Mouse (Mus musculus) heart, embryonic 10.5 days (tissue): Measurements from ENCODE around the gene Cyp11a1. TPM values are rescaled to one million over a fixed set of nuclear protein-coding genes. Genes with fewer than 3 reads are reported as not detected.

Source experiments
- DNase-seq: peaks from one replicate; pipeline ENCODE4 v3.0.0-alpha.2; 2017; ENCODE audit warnings: low spot score
- H3K27ac ChIP-seq: fragments of 300-500 bp; sonication (generic); 2 replicates; pipeline ENCODE4 v1.5.1; 2016; ENCODE audit warnings: mild to moderate bottlenecking
- H3K27me3 ChIP-seq: fragments of 300-500 bp; sonication (generic); 2 replicates; pipeline ENCODE4 v1.6.1; 2016; ENCODE audit warnings: mild to moderate bottlenecking; ENCODE audit not compliant: poor library complexity, insufficient read depth, severe bottlenecking
- H3K36me3 ChIP-seq: fragments of 300-500 bp; sonication (generic); 2 replicates; pipeline ENCODE4 v1.6.1; 2016; ENCODE audit warnings: mild to moderate bottlenecking, moderate library complexity
- H3K4me1 ChIP-seq: fragments of 300-500 bp; sonication (generic); 2 replicates; pipeline ENCODE4 v1.6.1; 2016; ENCODE audit warnings: mild to moderate bottlenecking
- H3K4me3 ChIP-seq: fragments of 300-500 bp; sonication (generic); 2 replicates; pipeline ENCODE4 v1.5.1; 2016; ENCODE audit warnings: mild to moderate bottlenecking, moderate library complexity
- H3K9me3 ChIP-seq: fragments of 300-500 bp; sonication (generic); 2 replicates; pipeline ENCODE4 v1.6.1; 2016; ENCODE audit warnings: mild to moderate bottlenecking, moderate library complexity
- WGBS: fragments of 180-500 bp; shearing (Covaris S2); methylation state at CpG from one replicate; pipeline ENCODE4 v1.1.7; 2016; 5-methylcytosine and 5-hydroxymethylcytosine counted together
- polyA plus RNA-seq: library from polyadenylated mRNA; unstranded; fragments of >200 nt; fragmentation: Nextera tagmentation; extraction: Ambion mirVana; gene quantifications from 2 replicates; pipeline ENCODE4 v1.2.1, GENCODE M21; 2016

Cyp11a1 gene
- polyA plus RNA-seq, 1 experiment from 2014 or later = 0.10 TPM

DNA sequence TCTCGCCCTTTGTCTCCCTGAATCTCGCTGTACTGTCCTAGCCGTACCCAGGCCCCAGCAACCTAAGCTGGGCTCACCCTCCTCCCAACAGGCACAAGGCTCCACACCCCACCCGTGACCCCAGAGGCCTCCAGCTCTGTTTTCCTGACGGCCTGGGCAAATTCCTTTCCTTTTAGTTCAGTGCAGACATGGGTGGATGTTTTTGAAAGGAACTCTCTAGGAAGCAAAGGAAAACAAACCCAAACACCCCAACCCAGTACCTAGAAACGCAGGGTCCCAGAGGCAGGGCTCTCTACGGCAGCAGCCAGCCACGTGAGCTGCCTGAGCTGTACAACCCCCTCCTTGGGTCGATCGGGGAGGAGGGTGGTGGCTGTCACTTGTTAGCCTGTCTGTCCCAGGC, 36.2 kb downstream of the Cyp11a1 start:
- no peaks in the 10 kb centered on the region for H3K9me3 ChIP-seq
- WGBS = 31% methylated on average over 10 of the region's 10 CpGs
- no peak for DNase-seq
- no peaks in the 10 kb centered on the region for H3K36me3 ChIP-seq
- H3K27me3 ChIP-seq = peaks cover 52% of the 10 kb centered on the region
- H3K4me1 ChIP-seq = peaks cover 59% of the 10 kb centered on the region
- H3K27ac ChIP-seq = peak overlapping the region; percentile 57; the same call in 1 of the 2 replicates
- no peak overlapping the region for H3K4me3 ChIP-seq

DNA sequence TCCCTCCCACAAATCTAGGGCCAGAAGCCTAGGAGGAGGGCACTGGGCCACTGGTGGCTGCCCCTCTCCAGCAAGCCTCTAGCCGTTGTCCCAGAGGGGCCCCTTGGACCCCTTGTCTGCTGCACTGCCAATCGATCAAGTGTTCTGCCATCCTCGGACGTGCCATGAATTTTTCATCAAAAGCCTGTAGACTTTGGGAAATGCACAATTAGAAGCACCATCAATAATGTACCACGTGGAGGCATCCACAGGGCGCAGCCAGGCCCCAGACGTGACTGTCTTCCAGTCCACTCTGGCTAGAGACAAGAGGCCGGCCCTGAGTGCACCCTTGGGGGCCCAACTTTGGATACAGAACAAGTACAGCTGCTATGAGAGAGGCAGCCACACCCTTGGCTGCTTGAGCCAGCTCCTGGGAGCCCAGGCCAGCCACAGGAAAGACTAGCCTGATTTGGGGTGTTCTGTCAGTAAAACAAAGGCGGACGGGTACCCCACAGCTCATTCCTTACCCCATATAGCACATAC, 37.3 kb downstream of the Cyp11a1 start:
- DNase-seq = no peak
- H3K9me3 ChIP-seq = no peaks in the 10 kb centered on the region
- H3K4me1 ChIP-seq = peaks cover 70% of the 10 kb centered on the region
- H3K27me3 ChIP-seq = peaks cover 51% of the 10 kb centered on the region
- H3K36me3 ChIP-seq = no peaks in the 10 kb centered on the region
- H3K4me3 ChIP-seq = no peak overlapping the region
- no peak overlapping the region for H3K27ac ChIP-seq
- WGBS = 78% methylated on average over 10 of the region's 10 CpGs

DNA sequence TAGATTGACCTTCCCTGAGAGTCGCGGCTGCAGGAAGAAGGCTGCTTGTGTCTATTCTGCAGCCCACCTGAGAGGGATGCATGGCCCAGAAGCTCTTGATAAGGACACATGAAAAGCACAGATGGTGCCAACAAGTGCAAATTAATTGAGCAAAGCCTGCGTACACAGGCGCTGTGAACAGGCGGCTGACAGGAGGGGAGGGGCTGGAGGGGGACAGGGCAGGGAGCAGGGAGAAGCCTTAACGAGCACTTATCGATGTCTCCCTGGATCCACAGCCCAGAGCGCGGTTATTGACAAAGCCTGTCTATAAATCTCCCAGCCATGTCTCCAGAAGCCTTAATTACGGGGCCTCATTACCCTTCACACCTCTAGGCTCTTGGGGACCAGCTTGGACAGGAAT, 38.6 kb downstream of the Cyp11a1 start:
- no peaks in the 10 kb centered on the region for H3K9me3 ChIP-seq
- H3K4me1 ChIP-seq = peaks cover 77% of the 10 kb centered on the region
- WGBS = 33% methylated on average over 10 of the region's 10 CpGs
- no peak overlapping the region for H3K4me3 ChIP-seq
- no peak for DNase-seq
- H3K27ac ChIP-seq = no peak overlapping the region
- peaks cover 43% of the 10 kb centered on the region for H3K27me3 ChIP-seq
- H3K36me3 ChIP-seq = no peaks in the 10 kb centered on the region

DNA sequence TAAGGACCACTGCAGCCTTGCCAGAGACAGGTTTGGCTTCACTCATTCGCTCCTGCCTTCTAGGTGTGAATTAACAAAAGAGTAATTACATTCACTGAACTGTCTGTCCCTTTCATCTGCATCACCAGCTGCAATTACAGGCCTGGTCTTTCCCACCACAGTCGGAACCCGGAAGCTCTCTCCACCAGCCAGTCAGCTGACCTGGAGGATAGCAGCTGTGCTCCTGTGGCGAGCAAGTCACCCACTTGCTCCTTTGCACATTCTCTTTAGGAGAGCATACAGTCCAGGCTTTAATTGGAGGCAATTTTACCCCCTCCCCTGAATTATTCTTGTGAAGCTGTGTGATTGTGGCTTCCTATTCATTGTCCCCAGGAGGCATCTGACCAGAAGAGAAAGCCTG, 39.4 kb downstream of the Cyp11a1 start:
- DNase-seq = no peak
- 40% methylated on average over 4 of the region's 4 CpGs for WGBS
- no peak overlapping the region for H3K4me3 ChIP-seq
- H3K27ac ChIP-seq = no peak overlapping the region
- H3K27me3 ChIP-seq = peaks cover 51% of the 10 kb centered on the region
- H3K36me3 ChIP-seq = no peaks in the 10 kb centered on the region
- H3K9me3 ChIP-seq = no peaks in the 10 kb centered on the region
- peaks cover 75% of the 10 kb centered on the region for H3K4me1 ChIP-seq

DNA sequence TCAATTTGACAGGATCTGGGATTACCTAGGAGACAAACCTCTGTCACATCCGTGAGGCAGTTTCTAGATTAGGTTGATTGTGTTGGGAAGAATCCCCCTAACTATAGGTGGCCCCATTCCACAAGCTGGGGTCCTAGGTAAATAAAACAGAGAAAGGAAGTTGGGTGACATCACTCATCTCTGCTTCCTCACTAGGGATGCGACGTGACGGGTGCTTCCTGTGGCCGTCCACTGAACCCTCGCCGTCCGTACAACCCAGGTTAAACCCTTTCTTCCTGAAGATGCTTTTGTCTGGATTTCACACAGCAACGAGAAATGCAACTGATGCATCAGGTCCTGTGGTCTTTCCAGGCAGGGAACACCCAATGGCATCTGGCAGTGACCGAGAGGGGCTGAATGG, 40.9 kb downstream of the Cyp11a1 start:
- H3K9me3 ChIP-seq = no peaks in the 10 kb centered on the region
- H3K4me1 ChIP-seq = peaks cover 69% of the 10 kb centered on the region
- H3K27ac ChIP-seq = no peak overlapping the region
- no peaks in the 10 kb centered on the region for H3K36me3 ChIP-seq
- H3K4me3 ChIP-seq = no peak overlapping the region
- no peak for DNase-seq
- WGBS = 66% methylated on average over 10 of the region's 10 CpGs
- H3K27me3 ChIP-seq = peaks cover 63% of the 10 kb centered on the region

GRCm38 (mm10) chr9:58048621-58049020, 42.4 kb downstream of the Cyp11a1 start:
- Histone ChIP-seq H3K4me3 (no peak overlapping the region), H3K4me1 (peaks cover 69% of the 10 kb centered on the region), H3K27me3 (peaks cover 59% of the 10 kb centered on the region), H3K9me3 (no peaks in the 10 kb centered on the region), H3K27ac (no peak overlapping the region), H3K36me3 (no peaks in the 10 kb centered on the region)
- WGBS = 19% methylated on average over 6 of the region's 6 CpGs
- DNase-seq = no peak

DNA sequence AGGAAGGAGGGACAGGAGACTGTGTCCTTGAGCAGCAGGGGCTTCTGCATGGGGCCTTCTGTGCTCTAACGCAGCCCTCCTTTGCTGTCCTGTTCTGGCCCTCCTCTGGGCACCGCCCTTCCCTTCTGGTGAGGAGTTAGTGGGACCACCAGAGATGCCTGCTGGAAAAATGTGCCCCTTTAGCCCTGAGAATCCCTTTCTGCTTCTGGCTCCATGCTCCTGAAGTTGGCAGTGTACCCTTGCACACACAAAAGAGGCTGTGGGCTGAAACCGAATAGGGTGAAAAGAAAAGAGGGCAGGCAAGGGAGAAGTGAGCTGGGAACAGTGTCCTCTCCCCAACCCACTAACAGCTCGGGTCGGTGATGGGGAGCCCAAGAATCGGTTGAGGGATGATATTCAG, 43.0 kb downstream of the Cyp11a1 start:
- Histone ChIP-seq H3K9me3 (no peaks in the 10 kb centered on the region), H3K27me3 (peaks cover 58% of the 10 kb centered on the region), H3K36me3 (no peaks in the 10 kb centered on the region), H3K4me3 (no peak overlapping the region), H3K27ac (no peak overlapping the region), H3K4me1 (peaks cover 72% of the 10 kb centered on the region)
- 52% methylated on average over 6 of the region's 6 CpGs for WGBS
- DNase-seq = no peak

DNA sequence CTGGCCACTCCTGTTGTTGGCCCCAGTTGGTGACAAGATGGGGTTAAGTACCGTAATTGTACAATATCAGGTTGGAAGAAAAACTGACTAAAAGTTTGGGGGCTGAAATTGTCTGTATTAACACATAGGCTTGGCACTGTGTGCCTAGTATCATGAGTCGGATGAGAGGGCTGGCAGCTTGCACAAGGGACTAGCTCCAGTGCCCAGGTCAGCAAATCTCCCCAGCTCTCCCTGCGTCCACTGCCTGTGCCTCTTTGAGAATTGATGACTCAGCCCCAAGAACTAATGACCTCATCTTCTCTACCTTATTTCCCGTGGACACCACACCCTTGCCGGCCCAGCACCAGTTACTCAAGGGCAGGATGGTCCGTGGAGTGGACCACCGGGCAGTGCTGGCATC, 43.6 kb downstream of the Cyp11a1 start:
- H3K27me3 ChIP-seq = peaks cover 63% of the 10 kb centered on the region
- 60% methylated on average over 7 of the region's 7 CpGs for WGBS
- H3K36me3 ChIP-seq = no peaks in the 10 kb centered on the region
- H3K4me3 ChIP-seq = no peak overlapping the region
- H3K27ac ChIP-seq = no peak overlapping the region
- DNase-seq = no peak
- H3K4me1 ChIP-seq = peaks cover 66% of the 10 kb centered on the region
- H3K9me3 ChIP-seq = no peaks in the 10 kb centered on the region

- H3K4me1 ChIP-seq = peaks cover 62% of the 10 kb centered on the region
- H3K9me3 ChIP-seq = no peaks in the 10 kb centered on the region
- no peaks in the 10 kb centered on the region for H3K36me3 ChIP-seq
- WGBS = 30% methylated on average over 5 of the region's 5 CpGs
- H3K27ac ChIP-seq = no peak overlapping the region
- peaks cover 67% of the 10 kb centered on the region for H3K27me3 ChIP-seq
- no peak for DNase-seq
- H3K4me3 ChIP-seq = no peak overlapping the region
Measured at GRCm38 (mm10) chr9:58051937-58052336, 45.7 kb downstream of the Cyp11a1 start.

DNA sequence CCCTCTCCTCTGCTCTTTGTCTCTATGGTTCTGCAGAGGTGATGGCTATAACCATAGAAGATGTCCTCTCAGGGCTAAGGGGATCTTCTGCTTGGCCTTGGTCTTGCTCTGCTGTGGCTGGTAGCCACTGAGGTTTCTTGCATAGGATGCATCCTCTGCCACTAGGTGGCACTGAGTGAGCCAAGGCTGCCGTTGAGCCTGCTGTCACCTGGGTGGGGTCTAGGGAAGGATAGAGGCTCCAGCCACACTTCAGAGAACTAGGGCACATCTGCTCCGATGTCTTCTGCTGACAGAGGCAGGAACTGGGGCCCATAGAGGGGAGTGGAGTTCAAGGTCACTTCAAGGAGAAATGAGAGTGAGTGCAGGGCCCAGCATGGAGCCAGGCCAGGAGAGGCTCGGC, 46.9 kb downstream of the Cyp11a1 start:
- Histone ChIP-seq H3K9me3 (no peaks in the 10 kb centered on the region), H3K27ac (peak overlapping the region; percentile 5; the same call in 1 of the 2 replicates), H3K4me1 (peaks cover 52% of the 10 kb centered on the region), H3K27me3 (peaks cover 62% of the 10 kb centered on the region), H3K36me3 (no peaks in the 10 kb centered on the region), H3K4me3 (no peak overlapping the region)
- no peak for DNase-seq
- WGBS = 12% methylated on average over 3 of the region's 3 CpGs

DNA sequence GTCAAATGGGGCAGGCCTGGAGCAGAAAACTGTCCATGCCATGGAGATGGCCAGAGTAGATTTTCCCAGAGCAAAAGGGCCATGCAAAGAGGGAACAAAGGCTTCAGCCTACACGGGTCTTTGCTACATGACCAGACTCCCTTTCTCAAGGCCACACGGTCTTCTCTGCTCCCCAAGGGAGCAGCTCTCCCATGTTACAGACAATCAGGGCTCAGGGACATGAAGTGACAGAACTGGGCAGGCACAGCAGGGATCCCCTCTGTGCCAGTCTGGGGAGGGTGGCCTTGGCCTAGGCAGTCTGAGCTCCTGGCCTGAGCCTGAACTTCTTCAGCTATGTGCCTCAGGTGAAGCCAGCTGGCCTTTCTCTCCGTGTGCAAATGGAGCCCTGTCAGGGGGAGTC, 47.3 kb downstream of the Cyp11a1 start:
- no peak for DNase-seq
- H3K9me3 ChIP-seq = no peaks in the 10 kb centered on the region
- peaks cover 58% of the 10 kb centered on the region for H3K27me3 ChIP-seq
- peak overlapping the region; percentile 30; the same call in 1 of the 2 replicates for H3K27ac ChIP-seq
- no peaks in the 10 kb centered on the region for H3K36me3 ChIP-seq
- WGBS = 55% methylated on average over 3 of the region's 3 CpGs
- no peak overlapping the region; the same call in 1 of the 2 replicates for H3K4me3 ChIP-seq
- H3K4me1 ChIP-seq = peaks cover 47% of the 10 kb centered on the region

DNA sequence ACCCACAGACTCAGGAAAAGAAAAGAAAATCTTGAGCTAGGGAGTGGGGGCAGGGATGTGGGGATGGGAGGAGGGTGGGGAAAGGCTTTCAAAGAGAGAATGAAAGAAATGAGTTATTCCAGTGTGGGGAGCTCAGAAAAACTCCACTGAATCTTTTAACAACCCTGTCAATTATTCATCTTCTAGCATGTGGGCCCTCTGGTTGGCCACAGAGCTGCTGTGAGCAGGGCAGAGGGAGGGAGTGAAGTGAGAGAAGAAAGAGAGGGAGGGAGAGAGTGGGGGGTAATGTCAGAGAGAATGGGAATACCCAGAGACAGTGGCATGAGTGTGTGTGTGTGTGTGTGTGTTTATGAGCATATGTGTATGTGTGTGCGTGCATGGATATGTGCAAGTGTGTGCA, 47.8 kb downstream of the Cyp11a1 start:
- no peaks in the 10 kb centered on the region for H3K9me3 ChIP-seq
- H3K4me1 ChIP-seq = peaks cover 42% of the 10 kb centered on the region
- DNase-seq = no peak
- no peak overlapping the region for H3K4me3 ChIP-seq
- no peaks in the 10 kb centered on the region for H3K36me3 ChIP-seq
- 94% methylated on average over 1 of the region's 1 CpGs for WGBS
- H3K27me3 ChIP-seq = peaks cover 56% of the 10 kb centered on the region
- H3K27ac ChIP-seq = peak overlapping the region; percentile 30; the same call in 1 of the 2 replicates

GRCm38 (mm10) chr9:58055666-58056065, 49.5 kb downstream of the Cyp11a1 start:
- no peak overlapping the region for H3K4me3 ChIP-seq
- H3K4me1 ChIP-seq = peaks cover 47% of the 10 kb centered on the region
- DNase-seq = no peak
- H3K36me3 ChIP-seq = no peaks in the 10 kb centered on the region
- WGBS = 67% methylated on average over 5 of the region's 5 CpGs
- no peaks in the 10 kb centered on the region for H3K9me3 ChIP-seq
- peaks cover 46% of the 10 kb centered on the region for H3K27me3 ChIP-seq
- 0 out of 2 replicates have a peak overlapping the region, but pooled peaks have one; percentile 10 for H3K27ac ChIP-seq

DNA sequence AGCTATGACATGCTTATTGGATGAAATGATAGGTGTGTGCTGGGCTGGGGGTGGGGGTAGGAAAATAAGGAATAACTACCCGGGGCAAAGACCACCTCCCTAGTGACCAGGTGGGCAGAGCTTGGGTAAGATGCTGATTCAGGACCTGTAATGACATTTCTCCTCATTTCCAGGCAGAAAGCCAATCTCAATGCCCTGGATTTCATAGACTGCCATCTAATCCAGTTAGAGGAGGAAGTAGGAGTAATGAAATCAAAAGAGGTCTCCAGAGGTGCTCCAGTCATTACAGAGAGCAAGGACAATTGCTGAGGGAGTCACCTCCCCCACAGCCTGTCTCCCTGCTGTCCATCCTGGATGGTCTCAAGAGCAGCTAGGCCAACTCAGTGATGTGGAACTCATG, 53.7 kb downstream of the Cyp11a1 start:
- no peaks in the 10 kb centered on the region for H3K36me3 ChIP-seq
- peaks cover 38% of the 10 kb centered on the region for H3K27me3 ChIP-seq
- H3K4me3 ChIP-seq = no peak overlapping the region
- H3K27ac ChIP-seq = no peak overlapping the region
- WGBS = 62% methylated on average over 1 of the region's 1 CpGs
- DNase-seq = no peak
- no peaks in the 10 kb centered on the region for H3K9me3 ChIP-seq
- H3K4me1 ChIP-seq = peaks cover 58% of the 10 kb centered on the region
